Mouse (Mus musculus) heart, postnatal 0 days (tissue): ENCODE data around the gene Agbl4. TPM values are rescaled to one million over a fixed set of nuclear protein-coding genes. Genes with fewer than 3 reads are reported as not detected.
A peak's percentile ranks its signal among the peaks of the same experiment; 100 is the strongest.

ENCODE experiments used
- ATAC-seq: fragments of 200-750 bp; cut with Nextera tagmentation; 2 replicates; pipeline ENCODE4 v1.8.0; 2017; ENCODE audit warnings: low read depth, moderate number of reproducible peaks, moderate library complexity; ENCODE audit not compliant: insufficient read depth
- DNase-seq: peaks from one replicate; pipeline ENCODE4 v3.0.0-alpha.2; 2016; ENCODE audit warnings: low spot score
- H3K27ac ChIP-seq: fragments of 300-500 bp; sonication (generic); 2 replicates; pipeline ENCODE4 v1.5.1; 2014; ENCODE audit warnings: low read depth, mild to moderate bottlenecking
- H3K27me3 ChIP-seq: fragments of 300-500 bp; sonication (generic); 2 replicates; pipeline ENCODE4 v1.6.1; 2014; ENCODE audit warnings: low read length, mixed read lengths; ENCODE audit not compliant: control insufficient read depth, insufficient read depth
- H3K36me3 ChIP-seq: fragments of 300-500 bp; sonication (generic); replicated peaks from 2 replicates; pipeline ENCODE4 v1.6.1; 2014; ENCODE audit warnings: low read length, mixed read lengths; ENCODE audit not compliant: control insufficient read depth, insufficient read depth
- H3K4me1 ChIP-seq: fragments of 300-500 bp; sonication (generic); 2 replicates; pipeline ENCODE4 v1.6.1; 2014; ENCODE audit warnings: antibody characterized with exemption; ENCODE audit not compliant: control insufficient read depth, insufficient read depth
- H3K4me2 ChIP-seq: fragments of 300-500 bp; sonication (generic); 2 replicates; pipeline ENCODE4 v1.6.1; 2014; ENCODE audit warnings: low read depth, mild to moderate bottlenecking, low read length, moderate library complexity
- H3K4me3 ChIP-seq: fragments of 300-500 bp; sonication (generic); 2 replicates; pipeline ENCODE4 v1.5.1; 2014; ENCODE audit warnings: low read depth, low read length
- H3K9ac ChIP-seq: fragments of 300-500 bp; sonication (generic); replicated peaks from 2 replicates; pipeline ENCODE4 v1.6.1; 2014; ENCODE audit warnings: low read depth, low read length, mixed read lengths
- H3K9me3 ChIP-seq: fragments of 300-500 bp; sonication (generic); replicated peaks from 2 replicates; pipeline ENCODE4 v1.6.1; 2016; ENCODE audit warnings: low read length; ENCODE audit not compliant: control insufficient read depth
- CTCF ChIP-seq: IDR thresholded peaks from 2 replicates; pipeline ENCODE4 v1.5.1; 2016; ENCODE audit warnings: antibody characterized with exemption, control low read depth, low read depth
- EP300 ChIP-seq: IDR thresholded peaks from 2 replicates; pipeline ENCODE4 v1.6.1; 2016; ENCODE audit warnings: antibody characterized with exemption, low read depth
- WGBS: fragments of 180-500 bp; shearing (Covaris S2); extraction: QIAGEN DNeasy Blood & Tissue Kit; methylation state at CpG from one replicate; pipeline ENCODE4 v1.1.7; 2014; 5-methylcytosine and 5-hydroxymethylcytosine counted together
- polyA plus RNA-seq: library from polyadenylated mRNA; unstranded; fragments of >200 nt; fragmentation: Nextera tagmentation; extraction: Ambion mirVana; gene quantifications from 2 replicates; pipeline ENCODE4 v1.2.1, GENCODE M21; 2015
- total RNA-seq: library from RNA; depleted of rRNA; stranded (reverse); fragments of >200 nt; gene quantifications from 2 replicates; pipeline ENCODE4 v1.2.3, GENCODE M21; 2014; ENCODE audit warnings: low replicate concordance

Agbl4 gene
- total and polyA plus RNA-seq, 2 experiments from 2014 or later: 0.55 TPM; not detected in 1

DNA sequence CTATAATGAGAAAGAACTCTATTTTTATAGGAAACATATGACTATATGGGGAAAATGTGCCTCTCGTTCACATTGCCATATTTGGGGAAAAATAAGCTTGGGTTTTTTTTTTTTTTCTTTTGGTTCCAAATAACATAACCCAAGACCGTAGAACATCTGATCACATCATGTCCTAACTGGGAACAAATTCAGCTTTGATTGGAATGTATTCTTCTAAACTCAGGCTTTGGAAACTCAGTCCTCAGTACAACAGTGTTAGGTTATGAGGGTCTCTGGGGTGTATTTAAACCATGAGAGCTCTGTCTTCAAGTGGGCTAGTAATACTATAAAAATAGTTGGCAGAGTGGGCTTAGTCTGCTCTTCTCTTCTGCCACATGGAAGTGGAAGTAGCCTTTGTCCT lies 1205.7 kb downstream of the Agbl4 start:
- Histone ChIP-seq H3K4me1 (0 out of 2 replicates have a peak, but pooled peaks cover 2% of the 10 kb centered on the region), H3K36me3 (no peaks in the 10 kb centered on the region), H3K4me2 (no peak overlapping the region), H3K27me3 (no peaks in the 10 kb centered on the region), H3K9ac (no peak overlapping the region), H3K4me3 (no peak overlapping the region), H3K27ac (no peak overlapping the region), H3K9me3 (no peaks in the 10 kb centered on the region)
- DNase-seq (no peak), ATAC-seq (no peak)
- 75% methylated on average over 2 of the region's 2 CpGs for WGBS
- TF ChIP-seq CTCF (no peak), EP300 (no peak)

DNA sequence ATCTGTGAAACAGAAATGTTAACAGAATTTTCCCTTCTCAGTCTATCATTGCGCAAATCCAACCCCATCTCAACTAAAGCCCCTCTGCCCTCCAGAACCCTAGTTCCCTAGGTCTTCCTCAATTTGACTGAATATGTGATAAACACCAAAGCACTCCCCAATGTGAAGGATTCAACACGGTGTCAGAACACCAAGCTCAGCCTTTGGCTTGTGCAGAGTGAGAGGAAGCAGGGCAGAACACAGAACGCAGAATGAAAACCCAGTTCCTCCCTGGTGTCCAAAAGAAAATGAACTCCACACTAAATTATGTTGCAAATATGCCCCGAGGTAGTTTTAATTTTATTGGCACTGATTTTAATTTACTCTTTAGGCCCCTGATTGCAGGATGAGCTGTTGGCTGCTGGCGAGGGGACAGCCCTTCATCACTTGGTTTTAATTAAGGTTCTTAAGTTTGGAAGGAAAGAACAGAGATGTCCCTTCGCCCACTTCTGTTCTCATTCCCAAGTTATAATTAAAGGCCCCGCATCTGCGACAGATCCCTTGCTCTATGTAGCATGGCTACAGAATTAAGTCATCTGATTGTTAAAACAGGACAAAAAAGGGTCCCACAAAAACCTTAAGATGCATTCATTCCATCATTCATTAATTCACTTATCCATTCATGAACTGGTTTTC lies 1210.5 kb downstream of the Agbl4 start:
- ATAC-seq (no peak), DNase-seq (no peak)
- 83% methylated on average over 8 of the region's 8 CpGs for WGBS
- Histone ChIP-seq H3K4me1 (no peaks in the 10 kb centered on the region), H3K36me3 (no peaks in the 10 kb centered on the region), H3K27ac (no peak overlapping the region), H3K27me3 (no peaks in the 10 kb centered on the region), H3K9ac (no peak overlapping the region), H3K4me3 (no peak overlapping the region), H3K4me2 (no peak overlapping the region), H3K9me3 (no peaks in the 10 kb centered on the region)
- TF ChIP-seq CTCF (no peak), EP300 (no peak)

DNA sequence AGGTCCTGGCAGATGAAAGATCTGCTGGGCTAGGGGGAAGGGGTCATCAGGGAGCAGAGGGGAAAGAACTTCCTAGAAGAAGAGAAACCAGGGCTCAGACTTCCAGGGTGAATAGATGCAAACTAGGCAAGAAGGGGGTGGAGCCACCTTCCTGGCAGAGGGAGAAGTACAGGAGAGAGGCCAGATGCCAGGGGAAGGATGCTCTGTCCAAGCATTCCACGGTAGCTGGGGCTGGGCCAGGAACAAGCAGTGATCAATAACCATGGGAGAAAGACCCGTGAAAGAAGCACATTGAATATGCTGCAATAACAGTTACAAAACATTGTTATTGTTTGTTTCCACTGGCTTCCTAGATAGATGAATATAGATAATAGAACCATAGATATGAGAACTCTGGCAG lies 1224.4 kb downstream of the Agbl4 start:
- no peaks in the 10 kb centered on the region for H3K36me3 ChIP-seq
- DNase-seq (no peak), ATAC-seq (no peak)
- WGBS: 38% methylated on average over 2 of the region's 2 CpGs
- H3K9ac ChIP-seq: no peak overlapping the region
- no peak overlapping the region for H3K4me2 ChIP-seq
- TF ChIP-seq CTCF (no peak), EP300 (no peak)
- no peaks in the 10 kb centered on the region for H3K4me1 ChIP-seq
- no peaks in the 10 kb centered on the region for H3K9me3 ChIP-seq
- no peak overlapping the region for H3K4me3 ChIP-seq
- H3K27me3 ChIP-seq: no peaks in the 10 kb centered on the region
- no peak overlapping the region for H3K27ac ChIP-seq

DNA sequence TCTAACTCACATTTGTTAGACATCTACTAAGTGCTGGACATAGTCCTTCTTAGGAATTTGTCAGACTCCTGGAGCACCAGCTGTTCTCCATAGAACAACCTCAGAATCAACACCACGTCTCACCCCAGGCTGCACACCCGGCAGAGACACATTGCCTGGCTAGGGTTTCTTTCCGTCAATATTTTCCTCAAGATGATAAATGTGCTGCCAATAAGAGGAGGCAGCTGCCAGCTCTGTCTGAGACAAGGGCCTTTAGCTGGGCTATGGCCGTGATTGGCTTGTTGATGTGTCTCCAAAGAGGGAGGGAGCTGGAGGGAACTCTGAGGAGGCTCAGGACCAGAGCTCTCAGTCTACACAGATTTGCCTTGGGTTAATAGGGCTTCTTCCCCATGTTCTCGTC lies 1227.5 kb downstream of the Agbl4 start:
- H3K27ac ChIP-seq: no peak overlapping the region
- no peak for TF ChIP-seq EP300
- no peak for TF ChIP-seq CTCF
- no peaks in the 10 kb centered on the region for H3K36me3 ChIP-seq
- no peaks in the 10 kb centered on the region for H3K4me1 ChIP-seq
- no peak overlapping the region for H3K4me3 ChIP-seq
- H3K9me3 ChIP-seq: no peaks in the 10 kb centered on the region
- DNase-seq: no peak
- no peak overlapping the region for H3K9ac ChIP-seq
- no peaks in the 10 kb centered on the region for H3K27me3 ChIP-seq
- WGBS: 45% methylated on average over 5 of the region's 5 CpGs
- no peak overlapping the region for H3K4me2 ChIP-seq
- ATAC-seq: no peak

DNA sequence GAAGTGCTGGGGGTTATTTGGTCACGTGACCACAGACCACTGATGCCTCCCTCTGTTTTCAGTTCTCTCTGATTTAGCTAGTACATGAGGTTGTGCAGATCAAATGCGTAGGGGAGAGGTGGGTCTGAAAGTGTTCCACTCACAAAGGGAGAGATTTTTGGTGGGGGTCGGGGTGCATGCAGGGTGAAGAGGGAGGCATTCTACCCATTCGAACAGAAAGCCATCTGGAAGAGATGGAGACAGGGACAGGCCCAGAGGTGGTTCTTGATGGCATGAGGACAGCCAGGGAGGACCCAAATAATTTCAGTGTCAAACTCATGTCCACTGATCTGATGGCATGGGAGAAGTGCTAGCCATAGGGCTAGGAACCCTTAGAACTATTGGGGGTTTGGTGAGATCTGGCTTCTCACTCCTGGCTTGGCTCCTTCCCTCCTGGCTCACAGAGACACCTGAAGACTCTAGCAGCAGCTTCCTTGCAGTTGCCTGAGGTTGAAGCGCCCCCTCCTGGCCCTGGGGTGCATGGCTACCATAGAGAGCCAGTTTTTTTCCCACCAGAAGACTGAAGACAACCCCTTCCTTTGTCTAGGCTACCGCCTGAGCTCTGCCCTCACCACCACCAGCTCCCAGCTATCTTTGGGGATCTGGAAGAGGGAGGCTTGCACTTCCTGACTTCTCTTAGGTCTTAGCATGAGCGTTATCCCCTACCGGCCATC lies 1228.8 kb downstream of the Agbl4 start:
- 29% methylated on average over 8 of the region's 8 CpGs for WGBS
- ATAC-seq (peak; percentile 36; the same call in 1 of the 2 replicates), DNase-seq (peak; percentile 42)
- Histone ChIP-seq H3K4me2 (no peak overlapping the region), H3K4me3 (no peak overlapping the region), H3K27me3 (no peaks in the 10 kb centered on the region), H3K27ac (no peak overlapping the region), H3K9ac (no peak overlapping the region), H3K9me3 (no peaks in the 10 kb centered on the region), H3K36me3 (no peaks in the 10 kb centered on the region), H3K4me1 (no peaks in the 10 kb centered on the region)
- TF ChIP-seq CTCF (peak; percentile 85), EP300 (no peak)
